Mouse (Mus musculus): ENCODE data around the gene Ccna1. TPM values are rescaled to one million over a fixed set of nuclear protein-coding genes. Genes with fewer than 3 reads are reported as not detected.

Gene Ccna1
- total RNA-seq (2021) (under 1 TPM in 1 of 2 experiments, not detected in 1; 0.35 TPM), polyA plus RNA-seq (2012; rRNA removed) (0.60 TPM in 1 of 2 replicates, not detected in the other)
- long read RNA-seq: 0 reads

DNA sequence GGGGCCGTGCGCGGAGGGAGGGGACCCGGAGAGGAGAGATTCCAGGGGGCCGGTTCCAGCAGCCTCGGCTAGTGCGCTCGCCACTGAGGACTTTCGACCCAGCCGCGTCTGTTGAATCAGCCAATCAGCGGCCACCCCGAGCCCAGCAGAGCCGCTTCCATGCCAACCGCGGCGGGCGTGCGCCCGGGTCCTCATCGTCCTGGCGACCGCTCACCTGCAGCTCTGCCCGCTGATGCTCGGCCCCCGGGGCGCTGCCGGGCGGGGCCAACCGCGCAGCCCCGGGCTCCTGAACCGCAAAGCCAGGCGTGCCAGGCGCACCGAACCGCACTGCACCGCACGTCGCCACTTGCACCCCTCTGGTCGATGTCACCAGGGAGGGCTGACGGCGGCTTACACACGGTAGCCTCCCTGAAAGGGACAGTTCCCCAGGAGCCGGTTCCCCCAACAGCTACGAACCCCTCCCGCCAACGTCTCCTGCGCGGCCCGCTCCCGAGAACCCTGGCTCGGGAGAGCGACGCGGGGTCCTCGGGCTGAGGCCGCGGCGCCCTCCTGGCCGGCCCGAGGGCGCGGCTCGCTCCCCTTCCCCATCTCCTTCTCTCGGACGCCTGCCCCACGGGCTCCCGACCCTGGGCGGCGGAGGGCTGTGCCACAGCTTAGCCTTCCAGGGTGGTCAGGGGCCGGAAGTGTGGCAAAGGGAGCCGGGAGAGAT lies at the start of gene Ccna1:
Gene Ccna1, minus strand, starts transcription at position 464 of the 709 bp plus-strand sequence.
- peak; percentile 66 for DNase-seq

DNA sequence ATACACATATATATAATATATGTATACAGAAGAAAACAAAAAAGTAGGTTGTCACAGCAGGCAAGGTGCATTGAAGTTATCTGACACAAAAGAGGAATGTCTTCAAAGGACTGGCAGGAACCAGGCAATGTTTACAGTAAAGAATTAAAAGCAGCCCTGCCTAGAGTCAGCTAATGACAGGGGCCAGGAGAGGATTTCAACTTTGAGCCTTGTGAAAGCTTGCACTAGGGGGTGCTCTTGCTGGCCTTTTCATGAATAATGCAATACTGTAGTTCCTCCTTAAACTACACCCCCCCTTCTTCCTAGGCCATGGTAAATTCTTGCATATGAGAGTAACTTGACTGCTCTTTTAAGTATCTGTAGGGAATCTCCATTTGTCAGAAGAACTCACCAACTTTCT lies 45.8 kb upstream of the Ccna1 start:
- no peak for DNase-seq

GRCm38 (mm10) chr3:55098990-55099389 lies 43.7 kb upstream of the Ccna1 start:
- DNase-seq: no peak

DNA sequence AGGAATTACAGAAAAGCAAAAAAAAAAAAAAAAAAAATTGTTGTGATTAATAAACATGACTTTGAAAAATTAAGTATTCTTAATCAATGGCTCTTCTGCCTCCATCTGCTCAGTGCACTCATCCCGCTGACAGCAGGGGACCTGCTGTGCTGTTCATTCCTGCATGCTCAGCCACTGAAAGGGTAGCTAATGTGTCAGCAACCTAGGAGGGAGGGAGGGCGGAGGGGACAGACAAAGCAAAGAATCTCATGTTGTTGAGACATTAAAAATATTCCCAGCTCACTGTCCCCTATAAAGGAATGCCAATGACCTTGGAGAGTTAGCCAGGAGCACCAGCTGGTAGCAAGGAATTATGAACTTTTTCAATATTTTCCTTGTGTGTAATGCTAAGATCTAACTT lies 42.7 kb upstream of the Ccna1 start:
- no peak for DNase-seq

- DNase-seq: no peak
Observed at GRCm38 (mm10) chr3:55097186-55097585, 41.9 kb upstream of the Ccna1 start.

GRCm38 (mm10) chr3:55096655-55097005 lies 41.3 kb upstream of the Ccna1 start:
- no peak for DNase-seq

- peak; percentile 70 for DNase-seq
Observed at GRCm38 (mm10) chr3:55095968-55096654, 40.8 kb upstream of the Ccna1 start.

DNA sequence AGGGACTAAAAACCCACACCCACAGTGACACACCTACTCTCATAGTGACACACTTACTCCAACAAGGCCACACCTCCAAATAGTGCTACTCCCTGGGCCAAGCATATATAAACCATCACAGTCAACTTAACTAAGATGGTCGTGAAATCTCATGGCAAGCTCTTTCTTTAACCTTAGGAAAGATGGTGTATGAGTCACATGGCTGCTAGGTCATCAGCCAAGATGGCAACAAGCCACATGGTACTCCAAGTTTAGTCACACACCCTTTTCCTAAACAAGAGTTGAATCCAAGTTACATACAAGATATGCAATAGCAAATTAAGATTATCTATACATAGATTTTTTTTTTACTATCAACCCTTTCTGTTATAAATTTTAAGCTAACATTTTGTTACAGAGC lies 37.9 kb upstream of the Ccna1 start:
- peak; percentile 41 for DNase-seq

GRCm38 (mm10) chr3:55089291-55089690 lies 34.0 kb upstream of the Ccna1 start:
- DNase-seq: no peak

GRCm38 (mm10) chr3:55088843-55089242 lies 33.5 kb upstream of the Ccna1 start:
- no peak for DNase-seq

- DNase-seq: no peak
Observed at GRCm38 (mm10) chr3:55088359-55088758, 33.1 kb upstream of the Ccna1 start.

DNA sequence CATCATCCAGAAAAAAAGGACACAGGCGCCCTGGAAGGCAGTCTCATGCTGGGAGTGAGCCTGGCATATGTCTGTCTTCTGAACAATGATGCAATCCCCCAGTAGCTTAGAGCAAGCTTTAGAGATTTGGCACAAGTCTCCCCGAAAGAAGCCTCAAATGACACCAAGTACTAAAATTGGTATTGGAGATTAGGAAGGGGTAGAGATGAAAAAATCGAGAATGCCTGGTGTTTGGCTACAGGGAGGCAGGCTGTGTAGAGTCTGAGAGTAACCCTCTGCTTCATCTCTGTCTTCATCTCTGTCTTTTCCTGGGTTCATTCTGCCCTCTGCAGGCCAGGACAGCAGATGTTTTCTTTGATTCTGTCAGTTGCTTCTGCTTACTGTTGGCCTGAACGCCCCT lies 32.1 kb upstream of the Ccna1 start:
- no peak for DNase-seq

- DNase-seq: no peak
Observed at GRCm38 (mm10) chr3:55086948-55087347, 31.6 kb upstream of the Ccna1 start.

DNA sequence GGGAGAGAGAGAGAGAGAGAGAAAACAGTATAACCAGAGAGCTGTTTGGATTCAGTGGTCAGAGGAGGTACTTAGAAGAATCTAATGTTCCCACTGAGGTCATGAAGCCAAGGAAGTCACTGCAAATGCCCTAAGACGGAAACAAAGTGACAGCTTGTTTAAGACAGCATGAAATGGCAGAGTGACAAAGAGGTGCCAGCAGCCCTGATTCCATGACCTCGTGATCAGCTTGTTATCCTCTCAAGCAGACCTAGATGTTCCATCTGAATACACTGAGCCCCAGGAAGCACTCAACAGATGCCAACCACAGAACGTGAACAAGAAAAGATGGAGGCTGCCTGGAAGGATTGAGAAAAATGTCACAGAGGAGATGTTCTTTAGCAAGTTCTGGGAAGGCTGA lies 30.4 kb upstream of the Ccna1 start:
- no peak for DNase-seq

DNA sequence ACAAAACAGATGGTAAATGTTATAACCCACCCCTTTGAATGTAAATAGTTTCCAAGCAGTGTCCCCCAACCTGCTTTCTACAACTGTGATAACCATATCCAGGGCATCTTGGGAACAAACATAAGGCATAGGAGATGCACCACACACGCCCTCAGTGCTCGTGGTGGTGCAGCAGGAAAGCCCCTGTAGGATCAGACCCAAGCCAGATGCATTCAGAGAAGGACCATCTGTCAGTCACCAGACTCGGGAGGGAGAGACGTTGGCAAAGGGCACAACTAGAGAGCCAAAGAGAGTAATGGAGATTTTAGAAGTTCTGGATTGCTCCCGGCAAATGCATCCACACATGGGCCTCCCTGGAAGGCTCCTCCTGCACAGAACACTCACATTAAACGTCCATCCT lies 29.5 kb upstream of the Ccna1 start:
- DNase-seq: no peak

DNA sequence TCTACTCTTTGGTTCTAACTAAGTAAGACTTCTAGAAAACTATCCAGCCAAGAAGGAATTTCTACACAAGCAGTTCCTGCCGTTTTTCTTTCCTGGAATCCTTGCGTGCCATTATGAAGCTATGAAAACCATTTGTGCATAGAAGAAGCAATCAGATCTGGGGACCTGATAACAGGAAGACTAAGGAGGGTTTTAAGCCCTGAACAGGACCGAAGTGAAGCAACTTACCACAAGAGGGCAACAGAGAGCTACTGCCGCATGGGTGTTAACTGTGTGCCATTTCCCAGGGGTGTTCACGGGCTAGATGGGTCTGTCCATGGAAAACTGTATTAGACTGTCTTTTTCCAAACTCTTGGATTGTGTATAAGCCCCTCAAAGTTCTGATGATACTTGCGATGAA lies 24.8 kb upstream of the Ccna1 start:
- peak; percentile 75 for DNase-seq

GRCm38 (mm10) chr3:55079619-55080018 lies 24.3 kb upstream of the Ccna1 start:
- DNase-seq: no peak

DNA sequence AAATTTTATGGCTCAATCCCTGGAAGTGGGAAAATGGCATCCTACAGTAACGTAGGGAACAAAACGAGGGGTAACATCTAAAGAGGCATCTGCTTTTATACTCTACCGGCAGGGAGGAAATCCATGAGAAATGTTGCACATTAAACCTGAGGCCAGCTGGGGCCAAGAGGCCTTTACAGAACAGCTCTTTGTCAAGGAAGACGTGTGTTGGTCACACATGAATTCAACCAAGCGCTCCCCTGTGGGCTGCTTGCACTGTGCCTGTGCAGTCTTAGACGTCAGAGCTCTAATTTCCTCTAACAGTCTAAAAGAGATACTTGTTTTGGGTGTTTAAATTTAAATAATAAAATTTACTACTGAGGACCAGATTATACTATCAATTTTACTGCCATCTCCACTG lies 22.9 kb upstream of the Ccna1 start:
- no peak for DNase-seq

DNA sequence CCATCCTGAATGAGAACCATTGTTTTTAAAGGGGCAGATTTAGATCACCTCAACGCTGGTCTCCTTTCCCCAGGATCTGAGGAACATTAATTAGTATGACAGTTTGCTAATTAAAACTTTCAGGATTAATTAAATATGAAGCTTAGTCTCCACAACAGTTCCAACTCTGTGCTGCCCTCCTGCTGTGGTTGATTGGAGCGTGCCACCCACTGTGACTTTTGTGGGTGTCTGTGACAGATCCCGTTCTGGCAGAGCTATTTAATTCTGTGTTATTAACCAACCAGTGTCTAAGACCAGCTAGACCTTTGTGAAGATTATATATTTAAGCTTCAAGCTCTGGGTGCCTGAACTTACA lies 20.0 kb upstream of the Ccna1 start:
- no peak for DNase-seq

- DNase-seq: no peak
Observed at GRCm38 (mm10) chr3:55074576-55075293, 19.4 kb upstream of the Ccna1 start.

GRCm38 (mm10) chr3:55067791-55068434 lies 12.6 kb upstream of the Ccna1 start:
- no peak for DNase-seq

- DNase-seq: no peak
Observed at GRCm38 (mm10) chr3:55066666-55067023, 11.3 kb upstream of the Ccna1 start.
